Mouse (Mus musculus): ENCODE measurements around the gene Tmem114. TPM values are rescaled to one million over a fixed set of nuclear protein-coding genes. Genes with fewer than 3 reads are reported as not detected.

Tmem114 gene
- total and polyA plus RNA-seq, 2 experiments from 2014 or later, result 0.60 to 1.6 TPM

- Histone ChIP-seq H3K27ac (ENCODE audit: low read depth, low read length) (no peak overlapping the region), H3K36me3 (ENCODE audit: insufficient read depth, low read length) (no peaks in the 10 kb centered on the region), H3K4me3 (ENCODE audit: low read depth, low read length) (no peak overlapping the region), H3K9me3 (ENCODE audit: low read length) (no peaks in the 10 kb centered on the region), H3K27me3 (ENCODE audit: insufficient read depth, low read length) (no peaks in the 10 kb centered on the region), H3K4me1 (ENCODE audit: insufficient read depth, low read length) (no peaks in the 10 kb centered on the region), H3K9ac (replicated peaks; ENCODE audit: low read length, poor library complexity, severe bottlenecking) (no peak overlapping the region), H3K4me2 (ENCODE audit: low read depth, low read length, poor library complexity, severe bottlenecking) (no peak overlapping the region)
- no peak for DNase-seq (ENCODE audit: low spot score)
- 62% methylated on average over 6 of the region's 6 CpGs for WGBS
- no peak for ATAC-seq (ENCODE audit: low FRiP score)
- TF ChIP-seq CTCF (IDR thresholded peaks at IDR 0.05), result no peak
Measured at GRCm38 (mm10) chr16:8386386-8386785, 38.5 kb downstream of the Tmem114 start.

- no peak for DNase-seq (ENCODE audit: low spot score)
- no peak for ATAC-seq (ENCODE audit: low FRiP score)
- H3K4me2 ChIP-seq (ENCODE audit: low read depth, low read length, poor library complexity, severe bottlenecking), result no peak overlapping the region
- H3K4me1 ChIP-seq (ENCODE audit: insufficient read depth, low read length), result no peaks in the 10 kb centered on the region
- peak; percentile 25 for TF ChIP-seq CTCF (IDR thresholded peaks at IDR 0.05)
- no peaks in the 10 kb centered on the region for H3K36me3 ChIP-seq (ENCODE audit: insufficient read depth, low read length)
- no peaks in the 10 kb centered on the region for H3K9me3 ChIP-seq (ENCODE audit: low read length)
- 72% methylated on average over 5 of the region's 5 CpGs for WGBS
- H3K27ac ChIP-seq (ENCODE audit: low read depth, low read length), result no peak overlapping the region
- H3K27me3 ChIP-seq (ENCODE audit: insufficient read depth, low read length), result no peaks in the 10 kb centered on the region
- no peak overlapping the region for H3K4me3 ChIP-seq (ENCODE audit: low read depth, low read length)
- no peak overlapping the region for H3K9ac ChIP-seq (replicated peaks; ENCODE audit: low read length, poor library complexity, severe bottlenecking)
Measured at GRCm38 (mm10) chr16:8385679-8386078, 39.3 kb downstream of the Tmem114 start.

GRCm38 (mm10) chr16:8384772-8385171, 40.2 kb downstream of the Tmem114 start:
- H3K4me1 ChIP-seq (ENCODE audit: insufficient read depth, low read length), result no peaks in the 10 kb centered on the region
- DNase-seq (ENCODE audit: low spot score) (no peak), ATAC-seq (ENCODE audit: low FRiP score) (no peak)
- H3K9me3 ChIP-seq (ENCODE audit: low read length), result no peaks in the 10 kb centered on the region
- no peak overlapping the region for H3K4me3 ChIP-seq (ENCODE audit: low read depth, low read length)
- H3K36me3 ChIP-seq (ENCODE audit: insufficient read depth, low read length), result no peaks in the 10 kb centered on the region
- H3K4me2 ChIP-seq (ENCODE audit: low read depth, low read length, poor library complexity, severe bottlenecking), result no peak overlapping the region
- WGBS, result 67% methylated on average over 10 of the region's 10 CpGs
- no peak overlapping the region for H3K27ac ChIP-seq (ENCODE audit: low read depth, low read length)
- TF ChIP-seq CTCF (IDR thresholded peaks at IDR 0.05), result no peak
- H3K9ac ChIP-seq (replicated peaks; ENCODE audit: low read length, poor library complexity, severe bottlenecking), result no peak overlapping the region
- no peaks in the 10 kb centered on the region for H3K27me3 ChIP-seq (ENCODE audit: insufficient read depth, low read length)

- no peak for TF ChIP-seq CTCF (IDR thresholded peaks at IDR 0.05)
- Histone ChIP-seq H3K27ac (ENCODE audit: low read depth, low read length) (no peak overlapping the region), H3K4me1 (ENCODE audit: insufficient read depth, low read length) (no peaks in the 10 kb centered on the region), H3K36me3 (ENCODE audit: insufficient read depth, low read length) (no peaks in the 10 kb centered on the region), H3K27me3 (ENCODE audit: insufficient read depth, low read length) (no peaks in the 10 kb centered on the region), H3K9ac (replicated peaks; ENCODE audit: low read length, poor library complexity, severe bottlenecking) (no peak overlapping the region), H3K9me3 (ENCODE audit: low read length) (no peaks in the 10 kb centered on the region), H3K4me3 (ENCODE audit: low read depth, low read length) (no peak overlapping the region), H3K4me2 (ENCODE audit: low read depth, low read length, poor library complexity, severe bottlenecking) (no peak overlapping the region)
- DNase-seq (ENCODE audit: low spot score), result no peak
- no peak for ATAC-seq (ENCODE audit: low FRiP score)
- 87% methylated on average over 9 of the region's 9 CpGs for WGBS
Measured at GRCm38 (mm10) chr16:8383396-8383795, 41.5 kb downstream of the Tmem114 start.

GRCm38 (mm10) chr16:8363066-8363465, 61.9 kb downstream of the Tmem114 start:
- Histone ChIP-seq H3K27me3 (ENCODE audit: insufficient read depth, low read length) (no peaks in the 10 kb centered on the region), H3K4me1 (ENCODE audit: insufficient read depth, low read length) (no peaks in the 10 kb centered on the region), H3K27ac (ENCODE audit: low read depth, low read length) (no peak overlapping the region), H3K4me2 (ENCODE audit: low read depth, low read length, poor library complexity, severe bottlenecking) (no peak overlapping the region), H3K9ac (replicated peaks; ENCODE audit: low read length, poor library complexity, severe bottlenecking) (no peak overlapping the region), H3K4me3 (ENCODE audit: low read depth, low read length) (no peak overlapping the region), H3K9me3 (ENCODE audit: low read length) (no peaks in the 10 kb centered on the region), H3K36me3 (ENCODE audit: insufficient read depth, low read length) (no peaks in the 10 kb centered on the region)
- DNase-seq (ENCODE audit: low spot score) (no peak), ATAC-seq (ENCODE audit: low FRiP score) (no peak)
- 75% methylated on average over 3 of the region's 3 CpGs for WGBS
- no peak for TF ChIP-seq CTCF (IDR thresholded peaks at IDR 0.05)

Other genes with a start within 250 kb of the Tmem114 start
- 37.4 and 61.9 TPM in 2 replicates for gene Mettl22, start 45.7 kb upstream of the Tmem114 start, total RNA-seq (2014; rRNA removed)
- gene Mettl22, start 45.7 kb upstream of the Tmem114 start, polyA plus RNA-seq (2015; fragmentation: Nextera tagmentation; extraction: Ambion mirVana), result 80.0 and 88.7 TPM in 2 replicates
- 117 and 137 TPM in 2 replicates for gene Abat, start 88.3 kb upstream of the Tmem114 start, total RNA-seq (2014; rRNA removed)
- gene Abat, start 88.3 kb upstream of the Tmem114 start, polyA plus RNA-seq (2015; fragmentation: Nextera tagmentation; extraction: Ambion mirVana), result 89.4 and 92.7 TPM in 2 replicates
- 27.8 and 39.6 TPM in 2 replicates for gene Pmm2, start 212.5 kb upstream of the Tmem114 start, total RNA-seq (2014; rRNA removed)
- gene Pmm2, start 212.5 kb upstream of the Tmem114 start, polyA plus RNA-seq (2015; fragmentation: Nextera tagmentation; extraction: Ambion mirVana), result 24.6 and 24.8 TPM in 2 replicates
- gene Tmem186, start 212.6 kb upstream of the Tmem114 start, total RNA-seq (2014; rRNA removed), result 18.6 and 22.1 TPM in 2 replicates
- 16.1 and 17.6 TPM in 2 replicates for gene Tmem186, start 212.6 kb upstream of the Tmem114 start, polyA plus RNA-seq (2015; fragmentation: Nextera tagmentation; extraction: Ambion mirVana)
- 117 and 124 TPM in 2 replicates for gene Carhsp1, start 247.0 kb upstream of the Tmem114 start, total RNA-seq (2014; rRNA removed)
- gene Carhsp1, start 247.0 kb upstream of the Tmem114 start, polyA plus RNA-seq (2015; fragmentation: Nextera tagmentation; extraction: Ambion mirVana), result 98.5 and 100 TPM in 2 replicates